Mouse (Mus musculus): ENCODE measurements around the gene Cntn3.

GRCm38 (mm10) chr6:102563431-102563830 is 9.5 kb downstream of the Cntn3 start:
- TF ChIP-seq CTCF (IDR thresholded peaks at IDR 0.05), result no peak
- no peak for TF ChIP-seq EP300 (IDR thresholded peaks at IDR 0.05)
